Mouse (Mus musculus): ENCODE measurements around the gene Wdr81. TPM values are rescaled to one million over a fixed set of nuclear protein-coding genes. Genes with fewer than 3 reads are reported as not detected.

The Wdr81 gene
- polyA plus RNA-seq, 1 experiment from 2014 or later = 5.9 TPM

GRCm38 (mm10) chr11:75443711-75444110, 10.8 kb downstream of the Wdr81 start:
- no peak overlapping the region for H3K4me2 ChIP-seq
- H3K36me3 ChIP-seq = peaks cover 81% of the 10 kb centered on the region
- ATAC-seq (ENCODE audit: low read depth) = no peak
- no peaks in the 10 kb centered on the region for H3K27me3 ChIP-seq
- H3K9me3 ChIP-seq = no peaks in the 10 kb centered on the region
- 0 out of 2 replicates have a peak overlapping the region, but pooled peaks have one; percentile 31 for H3K9ac ChIP-seq
- no peak overlapping the region for H3K27ac ChIP-seq (replicated peaks)
- 24% methylated on average over 8 of the region's 8 CpGs for WGBS
- no peaks in the 10 kb centered on the region for H3K4me1 ChIP-seq (replicated peaks)
- H3K4me3 ChIP-seq = no peak overlapping the region

DNA sequence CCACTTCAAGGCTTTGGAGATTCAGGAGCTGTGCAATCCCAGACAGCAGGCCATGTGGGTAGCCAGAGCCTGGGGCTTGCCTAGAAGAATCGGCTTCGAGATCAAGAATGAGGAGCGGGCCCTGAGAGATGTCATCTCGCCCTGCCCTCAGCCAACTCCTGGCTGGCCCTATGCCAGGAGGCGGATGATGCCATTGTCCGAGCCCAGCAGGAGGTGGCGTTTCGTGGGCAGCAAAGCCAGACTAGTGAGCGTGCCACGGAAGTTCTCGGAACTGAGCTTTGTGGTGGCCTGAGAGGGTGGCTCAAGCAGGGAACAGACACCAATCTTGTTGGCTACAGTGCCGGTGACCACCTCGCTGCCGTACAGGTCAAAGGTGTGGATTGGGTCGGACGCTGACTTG, 12.9 kb downstream of the Wdr81 start:
- 0 out of 2 replicates have a peak overlapping the region, but pooled peaks have one; percentile 5 for H3K9ac ChIP-seq
- H3K4me1 ChIP-seq (replicated peaks) = no peaks in the 10 kb centered on the region
- 79% methylated on average over 16 of the region's 16 CpGs for WGBS
- H3K4me3 ChIP-seq = no peak overlapping the region
- H3K36me3 ChIP-seq = peaks cover 60% of the 10 kb centered on the region
- H3K4me2 ChIP-seq = no peak overlapping the region
- no peak for ATAC-seq (ENCODE audit: low read depth)
- H3K9me3 ChIP-seq = no peaks in the 10 kb centered on the region
- no peaks in the 10 kb centered on the region for H3K27me3 ChIP-seq
- H3K27ac ChIP-seq (replicated peaks) = no peak overlapping the region

DNA sequence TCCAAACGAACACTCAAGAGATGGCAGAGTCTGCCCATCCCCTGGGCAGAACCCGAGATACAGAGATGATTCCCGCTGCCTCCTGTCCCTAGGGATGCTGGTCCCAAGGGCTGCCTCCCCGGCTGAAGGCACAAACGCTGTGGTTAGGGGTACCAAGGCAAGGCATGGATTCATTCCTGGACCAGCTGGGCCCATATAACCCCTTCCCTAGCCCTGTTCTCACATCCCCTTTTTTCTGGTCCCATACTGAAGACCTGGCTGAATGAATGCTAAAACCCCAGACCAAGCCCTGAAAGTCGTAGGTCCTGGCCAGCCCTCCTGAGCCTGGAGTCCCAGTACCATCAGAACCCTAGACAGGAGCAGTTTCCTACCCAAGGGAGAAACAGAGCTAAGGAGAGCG, 13.5 kb downstream of the Wdr81 start:
- no peak for ATAC-seq (ENCODE audit: low read depth)
- Histone ChIP-seq H3K27ac (replicated peaks) (no peak overlapping the region), H3K36me3 (peaks cover 54% of the 10 kb centered on the region), H3K9me3 (no peaks in the 10 kb centered on the region), H3K4me2 (no peak overlapping the region), H3K4me3 (no peak overlapping the region), H3K27me3 (no peaks in the 10 kb centered on the region), H3K9ac (0 out of 2 replicates have a peak overlapping the region, but pooled peaks have one; percentile 5), H3K4me1 (replicated peaks) (no peaks in the 10 kb centered on the region)
- WGBS = 72% methylated on average over 7 of the region's 7 CpGs

DNA sequence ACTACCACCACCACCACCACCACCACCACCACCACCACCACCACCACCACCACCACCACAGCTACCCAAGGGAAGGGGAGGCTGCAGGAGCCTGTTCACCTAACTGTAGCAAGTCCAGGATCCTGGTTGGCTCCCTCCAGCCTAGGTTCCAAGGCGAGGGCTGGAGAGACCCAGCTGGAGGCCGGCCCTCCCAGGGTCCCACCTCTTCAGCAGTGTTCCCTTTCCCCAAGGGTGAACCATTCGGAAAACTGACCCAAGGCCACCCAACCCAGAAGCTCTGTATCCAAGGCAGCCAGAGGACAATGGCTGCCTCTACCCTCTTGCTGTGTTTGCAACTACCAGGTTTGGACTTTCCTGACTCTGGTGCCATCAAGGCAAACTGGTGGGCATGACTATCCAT, 14.6 kb downstream of the Wdr81 start:
- no peaks in the 10 kb centered on the region for H3K4me1 ChIP-seq (replicated peaks)
- 89% methylated on average over 3 of the region's 3 CpGs for WGBS

DNA sequence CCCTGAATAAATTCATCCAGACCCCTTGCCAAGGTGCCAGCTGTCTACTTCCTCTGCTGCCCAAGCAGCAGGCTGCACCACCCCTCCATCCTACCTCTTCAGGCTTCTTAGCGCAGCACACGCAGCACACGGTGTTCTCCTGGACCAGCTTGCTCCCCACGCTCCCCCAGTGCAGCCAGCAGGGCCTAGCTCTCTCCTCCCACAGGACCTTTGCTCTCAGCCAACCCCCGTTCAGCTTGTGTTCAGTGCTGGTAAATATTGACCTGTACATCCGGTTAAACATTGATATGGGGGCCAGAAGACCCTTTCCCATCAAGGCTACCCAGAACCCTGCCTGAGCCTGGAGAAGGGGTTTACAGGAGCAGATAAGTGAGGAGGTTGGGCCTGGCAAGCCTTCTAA, 15.2 kb downstream of the Wdr81 start, which contains the start of gene Serpinf2:
Serpinf2 (minus strand) TSS at position 229 of the 400 bp plus-strand sequence.
- Histone ChIP-seq H3K4me1 (replicated peaks) (no peaks in the 10 kb centered on the region), H3K27ac (replicated peaks) (no peak within 1 kb of the TSS), H3K36me3 (peaks cover 40% of the 10 kb centered on the region), H3K4me3 (no peak within 1 kb of the TSS), H3K27me3 (no peaks in the 10 kb centered on the region), H3K9ac (no peak within 1 kb of the TSS), H3K9me3 (peaks cover 1% of the 10 kb centered on the region; the same call in 1 of the 2 replicates), H3K4me2 (no peak within 1 kb of the TSS)
- ATAC-seq (ENCODE audit: low read depth) = no peak
- 92% methylated on average over 6 of the region's 6 CpGs for WGBS

More for the DNA sequence above, 14.6 kb downstream of the Wdr81 start:
- no peak for ATAC-seq (ENCODE audit: low read depth)
- H3K27ac ChIP-seq (replicated peaks) = no peak overlapping the region
- no peak overlapping the region for H3K4me3 ChIP-seq
- H3K36me3 ChIP-seq = peaks cover 44% of the 10 kb centered on the region
- H3K9ac ChIP-seq = no peak overlapping the region
- no peaks in the 10 kb centered on the region for H3K27me3 ChIP-seq
- no peaks in the 10 kb centered on the region for H3K9me3 ChIP-seq
- H3K4me2 ChIP-seq = no peak overlapping the region

DNA sequence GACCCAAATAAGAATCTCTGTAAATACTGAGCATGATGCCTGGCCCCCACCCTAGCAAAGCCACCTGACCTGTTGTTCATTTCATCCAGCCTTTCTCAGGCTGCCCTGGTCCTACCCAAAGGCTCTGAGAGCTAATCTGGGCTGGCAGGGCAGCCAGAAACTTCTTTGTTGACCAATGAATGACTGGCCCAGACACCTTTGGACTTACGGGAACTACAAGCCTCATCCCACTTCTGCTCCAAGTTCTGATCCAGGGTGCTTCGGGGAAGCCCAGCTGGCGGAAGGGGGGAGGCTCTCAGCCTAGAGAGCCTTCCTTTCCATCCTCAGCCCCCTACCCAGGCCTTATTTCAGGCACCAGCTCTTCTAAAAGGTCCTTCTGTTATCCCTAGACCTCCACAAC, 15.7 kb downstream of the Wdr81 start:
- H3K4me1 ChIP-seq (replicated peaks) = no peaks in the 10 kb centered on the region
- no peaks in the 10 kb centered on the region for H3K27me3 ChIP-seq
- no peak for ATAC-seq (ENCODE audit: low read depth)
- H3K36me3 ChIP-seq = peaks cover 36% of the 10 kb centered on the region
- no peak overlapping the region for H3K4me3 ChIP-seq
- 95% methylated on average over 3 of the region's 3 CpGs for WGBS
- H3K27ac ChIP-seq (replicated peaks) = no peak overlapping the region
- peaks cover 4% of the 10 kb centered on the region; the same call in 1 of the 2 replicates for H3K9me3 ChIP-seq
- no peak overlapping the region for H3K4me2 ChIP-seq
- no peak overlapping the region for H3K9ac ChIP-seq

GRCm38 (mm10) chr11:75438194-75438593, 16.3 kb downstream of the Wdr81 start:
- no peak overlapping the region for H3K4me2 ChIP-seq
- H3K4me3 ChIP-seq = no peak overlapping the region
- 86% methylated on average over 13 of the region's 13 CpGs for WGBS
- no peak overlapping the region for H3K9ac ChIP-seq
- H3K27ac ChIP-seq (replicated peaks) = no peak overlapping the region
- peaks cover 31% of the 10 kb centered on the region for H3K36me3 ChIP-seq
- H3K4me1 ChIP-seq (replicated peaks) = no peaks in the 10 kb centered on the region
- H3K27me3 ChIP-seq = no peaks in the 10 kb centered on the region
- no peak for ATAC-seq (ENCODE audit: low read depth)
- H3K9me3 ChIP-seq = peaks cover 4% of the 10 kb centered on the region; the same call in 1 of the 2 replicates

GRCm38 (mm10) chr11:75434138-75434537, 20.4 kb downstream of the Wdr81 start:
- Histone ChIP-seq H3K36me3 (no peaks in the 10 kb centered on the region), H3K9me3 (peaks cover 4% of the 10 kb centered on the region; the same call in 1 of the 2 replicates), H3K27me3 (no peaks in the 10 kb centered on the region), H3K4me2 (no peak overlapping the region), H3K4me1 (replicated peaks) (peaks cover 8% of the 10 kb centered on the region), H3K9ac (no peak overlapping the region), H3K27ac (replicated peaks) (no peak overlapping the region), H3K4me3 (no peak overlapping the region)
- no peak for ATAC-seq (ENCODE audit: low read depth)
- WGBS = 89% methylated on average over 5 of the region's 5 CpGs

DNA sequence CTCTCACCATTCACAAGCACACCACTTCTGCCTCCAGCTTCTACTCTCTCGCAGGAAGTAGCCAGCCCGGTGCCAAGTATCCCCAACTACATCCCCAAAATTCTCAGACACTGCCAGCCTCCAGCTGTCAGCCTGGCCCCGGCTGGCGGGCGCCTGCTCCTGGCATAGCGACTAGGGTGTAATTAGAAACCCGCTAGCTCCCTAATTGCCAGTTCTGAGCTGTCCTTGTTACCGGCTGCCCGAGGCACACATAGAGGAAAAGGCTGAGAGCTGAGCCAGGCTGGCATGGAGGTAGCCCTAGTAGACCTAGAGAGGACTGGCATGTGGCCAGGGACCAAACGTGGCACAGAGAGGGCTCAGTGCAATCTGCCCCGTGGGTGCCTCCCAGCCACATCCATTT, 23.2 kb downstream of the Wdr81 start:
- no peak overlapping the region for H3K27ac ChIP-seq (replicated peaks)
- H3K9me3 ChIP-seq = peaks cover 4% of the 10 kb centered on the region; the same call in 1 of the 2 replicates
- H3K4me1 ChIP-seq (replicated peaks) = peaks cover 8% of the 10 kb centered on the region
- H3K4me3 ChIP-seq = no peak overlapping the region
- H3K27me3 ChIP-seq = no peaks in the 10 kb centered on the region
- ATAC-seq (ENCODE audit: low read depth) = peak; percentile 77
- 59% methylated on average over 11 of the region's 11 CpGs for WGBS
- no peak overlapping the region for H3K9ac ChIP-seq
- no peaks in the 10 kb centered on the region for H3K36me3 ChIP-seq
- no peak overlapping the region for H3K4me2 ChIP-seq

- no peaks in the 10 kb centered on the region for H3K36me3 ChIP-seq
- H3K4me2 ChIP-seq = no peak overlapping the region
- peaks cover 8% of the 10 kb centered on the region for H3K4me1 ChIP-seq (replicated peaks)
- no peaks in the 10 kb centered on the region for H3K27me3 ChIP-seq
- no peak overlapping the region for H3K4me3 ChIP-seq
- WGBS = 84% methylated on average over 9 of the region's 9 CpGs
- no peak overlapping the region for H3K9ac ChIP-seq
- peaks cover 1% of the 10 kb centered on the region; the same call in 1 of the 2 replicates for H3K9me3 ChIP-seq
- H3K27ac ChIP-seq (replicated peaks) = no peak overlapping the region
- ATAC-seq (ENCODE audit: low read depth) = no peak
Observed at GRCm38 (mm10) chr11:75429019-75429705, 25.4 kb downstream of the Wdr81 start.

DNA sequence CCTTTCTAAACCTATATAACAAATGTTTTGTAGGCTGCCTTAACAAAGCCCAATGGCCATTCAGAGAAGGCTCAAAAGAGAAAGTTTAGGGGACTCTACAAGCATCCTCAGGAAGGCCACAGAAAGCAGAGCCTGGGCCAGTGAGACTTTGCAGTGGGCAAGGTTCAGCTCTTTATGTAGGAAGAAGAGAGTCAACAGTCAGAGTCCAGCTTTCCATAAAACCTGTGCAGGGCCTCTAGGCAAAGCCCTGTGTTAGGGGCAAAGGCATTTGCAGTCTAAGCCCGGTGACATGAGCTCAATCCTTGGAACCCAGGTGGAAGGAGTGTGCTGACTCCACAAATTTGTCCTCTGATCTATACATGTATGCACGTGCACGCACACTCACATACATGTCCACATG, 30.1 kb downstream of the Wdr81 start:
- ATAC-seq (ENCODE audit: low read depth) = no peak
- Histone ChIP-seq H3K27ac (replicated peaks) (no peak overlapping the region), H3K9ac (no peak overlapping the region), H3K4me1 (replicated peaks) (no peaks in the 10 kb centered on the region), H3K36me3 (no peaks in the 10 kb centered on the region), H3K9me3 (no peaks in the 10 kb centered on the region), H3K4me2 (no peak overlapping the region), H3K27me3 (no peaks in the 10 kb centered on the region), H3K4me3 (no peak overlapping the region)
- WGBS = 91% methylated on average over 3 of the region's 3 CpGs

- H3K9me3 ChIP-seq = no peaks in the 10 kb centered on the region
- H3K9ac ChIP-seq = no peak overlapping the region
- ATAC-seq (ENCODE audit: low read depth) = no peak
- H3K27ac ChIP-seq (replicated peaks) = no peak overlapping the region
- H3K27me3 ChIP-seq = no peaks in the 10 kb centered on the region
- no peak overlapping the region for H3K4me2 ChIP-seq
- 92% methylated on average over 9 of the region's 9 CpGs for WGBS
- no peaks in the 10 kb centered on the region for H3K36me3 ChIP-seq
- H3K4me3 ChIP-seq = no peak overlapping the region
- no peaks in the 10 kb centered on the region for H3K4me1 ChIP-seq (replicated peaks)
Observed at GRCm38 (mm10) chr11:75424033-75424432, 30.5 kb downstream of the Wdr81 start.

DNA sequence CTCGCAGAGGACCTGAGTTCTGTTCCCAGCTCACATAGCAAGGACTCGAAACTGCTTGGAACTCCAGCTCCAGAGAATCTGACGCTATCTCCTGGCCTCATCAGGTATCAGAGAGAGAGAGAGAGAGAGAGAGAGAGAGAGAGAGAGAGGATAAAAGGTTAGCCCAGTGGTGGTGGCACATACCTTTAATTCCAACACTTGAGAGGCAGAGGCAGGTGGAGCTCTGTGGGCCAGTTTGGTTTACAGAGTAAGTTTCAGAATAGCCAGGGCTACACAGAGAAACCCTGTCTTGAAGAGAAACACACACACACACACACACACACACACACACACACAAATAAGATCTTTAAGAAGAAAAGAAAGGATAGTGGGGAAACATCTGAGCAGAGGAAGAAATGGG, 31.4 kb downstream of the Wdr81 start:
- Histone ChIP-seq H3K4me2 (no peak overlapping the region), H3K36me3 (no peaks in the 10 kb centered on the region), H3K9me3 (no peaks in the 10 kb centered on the region), H3K4me1 (replicated peaks) (no peaks in the 10 kb centered on the region), H3K4me3 (no peak overlapping the region), H3K27ac (replicated peaks) (no peak overlapping the region), H3K9ac (no peak overlapping the region), H3K27me3 (no peaks in the 10 kb centered on the region)
- 92% methylated on average over 3 of the region's 3 CpGs for WGBS
- ATAC-seq (ENCODE audit: low read depth) = no peak

All from neural tube, embryonic 13.5 days (tissue).